Mouse (Mus musculus) liver, embryonic 14.5 days (tissue): ENCODE data around the gene Rplp0. TPM values are rescaled to one million over a fixed set of nuclear protein-coding genes. Genes with fewer than 3 reads are reported as not detected.

Experiments
- ATAC-seq: fragments of 200-750 bp; cut with Nextera tagmentation; 2 replicates; pipeline ENCODE4 v1.8.0; 2017; ENCODE audit warnings: moderate number of reproducible peaks, mild to moderate bottlenecking, moderate library complexity; ENCODE audit not compliant: insufficient read depth
- DNase-seq, 3 experiments: peaks; one replicate each; pipeline ENCODE4 v3.0.0-alpha.2; 2012 to 2013; ENCODE audit warnings: low read depth in 3 of 3, low spot score in 3 of 3
- H3K27ac ChIP-seq: fragments of 300-500 bp; sonication (generic); 2 replicates; pipeline ENCODE4 v1.5.1; 2014; ENCODE audit warnings: moderate library complexity, mild to moderate bottlenecking, control low read depth, inconsistent platforms
- H3K27me3 ChIP-seq: fragments of 300-500 bp; sonication (generic); 2 replicates; pipeline ENCODE4 v1.6.1; 2014; ENCODE audit warnings: mild to moderate bottlenecking, low read length, moderate library complexity; ENCODE audit not compliant: control insufficient read depth, insufficient read depth
- H3K36me3 ChIP-seq: fragments of 300-500 bp; sonication (generic); replicated peaks from 2 replicates; pipeline ENCODE4 v1.6.1; 2014; ENCODE audit warnings: low read depth; ENCODE audit not compliant: control insufficient read depth, insufficient read depth
- H3K4me1 ChIP-seq, 2 experiments: fragments of 200-500 bp in 1 of 2; fragments of 300-500 bp in 1 of 2; sonication (generic) in 1 of 2; replicated peaks; 2 replicates each; pipeline ENCODE4 v1.6.1; 2012 to 2014; ENCODE audit warnings: antibody characterized with exemption in 1 of 2, inconsistent platforms in 1 of 2, low read length in 1 of 2; ENCODE audit not compliant: control insufficient read depth in 2 of 2, insufficient read depth in 2 of 2
- H3K4me2 ChIP-seq: fragments of 300-500 bp; sonication (generic); 2 replicates; pipeline ENCODE4 v1.6.1; 2014; ENCODE audit warnings: low read depth, mild to moderate bottlenecking, control low read depth, moderate library complexity
- H3K4me3 ChIP-seq, 2 experiments: fragments of 200-500 bp in 1 of 2; fragments of 300-500 bp in 1 of 2; sonication (generic) in 1 of 2; 2 replicates each; pipeline ENCODE4 v1.5.1; 2012 to 2014; ENCODE audit warnings: low read depth in 2 of 2, low read length in 2 of 2, mild to moderate bottlenecking in 2 of 2, control low read depth in 1 of 2, inconsistent platforms in 1 of 2, moderate library complexity in 1 of 2; ENCODE audit not compliant: insufficient read depth in 1 of 2
- H3K9ac ChIP-seq: fragments of 300-500 bp; sonication (generic); replicated peaks from 2 replicates; pipeline ENCODE4 v1.6.1; 2014; ENCODE audit warnings: mild to moderate bottlenecking, control low read depth, moderate library complexity
- H3K9me3 ChIP-seq: fragments of 300-500 bp; sonication (generic); 2 replicates; pipeline ENCODE4 v1.6.1; 2016; ENCODE audit warnings: low read length, mixed read lengths; ENCODE audit not compliant: control insufficient read depth
- CTCF ChIP-seq: IDR thresholded peaks from 2 replicates; pipeline ENCODE4 v1.5.1; 2016; ENCODE audit warnings: antibody characterized with exemption, low read depth, control low read depth
- EP300 ChIP-seq: IDR thresholded peaks from 2 replicates; pipeline ENCODE4 v1.6.1; 2016; ENCODE audit warnings: antibody characterized with exemption, low read depth
- WGBS: fragments of 180-500 bp; shearing (Covaris S2); extraction: QIAGEN DNeasy Blood & Tissue Kit; methylation state at CpG from one replicate; pipeline ENCODE4 v1.1.7; 2014; ENCODE audit not compliant: insufficient replicate concordance; 5-methylcytosine and 5-hydroxymethylcytosine counted together
- polyA plus RNA-seq, 2 experiments: library from polyadenylated mRNA; depleted of rRNA in 1 of 2; stranded (reverse) in 1 of 2; unstranded in 1 of 2; fragments of >200 nt; fragmentation: Nextera tagmentation in 1 of 2; extraction: Ambion mirVana in 1 of 2; gene quantifications; 2 replicates each; pipeline versions ENCODE4 v1.2.1 to v1.2.3; 2012 to 2014

The Rplp0 gene
- polyA plus RNA-seq, 2 experiments: 1,503 to 2,132 TPM

- DNase-seq (no peak), ATAC-seq (no peak)
- H3K36me3 ChIP-seq: no peaks in the 10 kb centered on the region
- H3K9me3 ChIP-seq: no peaks in the 10 kb centered on the region
- H3K4me1 ChIP-seq: peaks cover 8 to 36% of the 10 kb centered on the region in 2 experiments; a peak in 3 of 4 replicates
- 54% methylated on average over 15 of the region's 15 CpGs for WGBS
- no peak overlapping the region for H3K27ac ChIP-seq
- no peak overlapping the region for H3K4me3 ChIP-seq
- TF ChIP-seq EP300 (no peak), CTCF (no peak)
- H3K4me2 ChIP-seq: no peak overlapping the region
- no peak overlapping the region for H3K9ac ChIP-seq
- H3K27me3 ChIP-seq: no peaks in the 10 kb centered on the region
Measured at GRCm38 (mm10) chr5:115522981-115523499, 36.2 kb upstream of the Rplp0 start.

DNA sequence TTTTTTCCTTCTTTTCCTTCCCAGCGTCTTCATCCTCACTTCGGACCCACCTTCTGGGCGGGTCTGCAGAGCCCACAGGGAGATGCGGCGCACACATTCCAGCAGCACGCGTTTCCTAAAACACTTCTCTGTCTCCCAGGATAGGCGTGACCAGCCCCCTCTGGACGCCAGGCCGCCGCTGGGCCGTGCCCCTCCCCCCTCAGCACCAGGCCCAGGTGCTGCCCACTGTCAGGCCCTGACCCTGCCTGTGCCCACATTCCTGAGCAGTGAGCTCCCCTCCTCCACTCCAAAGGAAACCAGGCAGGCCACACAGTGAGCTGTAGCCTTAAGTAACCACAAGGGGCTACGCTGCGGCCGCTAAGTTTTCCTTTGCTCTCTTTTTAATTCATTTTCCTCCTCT, 35.3 kb upstream of the Rplp0 start:
- Histone ChIP-seq H3K9ac (no peak overlapping the region), H3K4me1 (peaks cover 8 to 39% of the 10 kb centered on the region in 2 experiments; a peak in 3 of 4 replicates), H3K4me2 (no peak overlapping the region), H3K27me3 (no peaks in the 10 kb centered on the region), H3K27ac (no peak overlapping the region), H3K36me3 (no peaks in the 10 kb centered on the region), H3K4me3 (no peak overlapping the region), H3K9me3 (no peaks in the 10 kb centered on the region)
- ATAC-seq (no peak), DNase-seq (no peak)
- TF ChIP-seq EP300 (no peak), CTCF (no peak; the same call in 1 of the 2 replicates)
- 38% methylated on average over 15 of the region's 15 CpGs for WGBS

DNA sequence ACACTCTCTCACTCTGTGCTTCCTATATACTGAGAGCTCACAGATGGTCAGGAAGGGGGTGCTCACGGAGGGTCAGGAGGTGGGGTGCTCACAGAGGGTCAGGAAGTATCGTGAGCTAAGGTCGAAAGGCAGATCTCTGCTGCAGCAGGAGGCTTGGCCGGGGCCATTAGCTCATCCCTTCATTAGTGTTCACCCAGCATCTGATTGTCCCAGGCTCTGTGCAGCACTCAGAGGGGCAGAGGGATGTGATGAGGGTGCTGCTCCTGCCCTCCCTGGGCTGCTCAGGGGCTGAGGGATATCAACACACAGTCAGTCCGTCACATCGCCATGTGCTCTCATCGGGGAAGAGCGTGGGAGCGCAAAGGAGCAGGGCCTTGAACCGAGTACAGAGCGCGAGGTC, 34.8 kb upstream of the Rplp0 start:
- H3K4me3 ChIP-seq: no peak overlapping the region
- H3K4me2 ChIP-seq: no peak overlapping the region
- no peaks in the 10 kb centered on the region for H3K9me3 ChIP-seq
- 50% methylated on average over 12 of the region's 12 CpGs for WGBS
- H3K27me3 ChIP-seq: no peaks in the 10 kb centered on the region
- no peak overlapping the region for H3K27ac ChIP-seq
- TF ChIP-seq EP300 (no peak), CTCF (no peak)
- ATAC-seq (no peak), DNase-seq (no peak)
- no peaks in the 10 kb centered on the region for H3K36me3 ChIP-seq
- no peak overlapping the region for H3K9ac ChIP-seq
- H3K4me1 ChIP-seq: peaks cover 8 to 42% of the 10 kb centered on the region in 2 experiments; a peak in 3 of 4 replicates

DNA sequence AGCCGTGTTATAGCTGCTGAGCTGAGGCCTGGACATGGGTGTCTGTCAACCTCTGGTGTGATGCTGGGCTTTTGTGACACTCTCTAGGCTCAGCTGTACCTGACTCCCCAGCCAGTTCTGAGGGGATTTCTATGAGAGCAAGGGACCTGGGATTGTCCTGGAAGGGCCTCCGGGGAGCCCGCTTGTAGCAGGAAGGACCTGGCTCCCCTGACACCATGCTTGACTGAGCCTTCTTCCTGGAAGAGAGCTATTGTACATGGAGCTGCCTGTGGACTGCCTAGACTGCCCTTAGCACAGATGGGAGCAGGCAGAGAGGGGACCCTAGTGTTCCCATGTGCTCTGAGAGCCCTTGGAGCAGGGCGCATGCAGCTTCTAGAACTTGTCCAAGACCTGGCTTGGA, 33.9 kb upstream of the Rplp0 start:
- peaks cover 11 to 46% of the 10 kb centered on the region in 2 experiments for H3K4me1 ChIP-seq
- no peak overlapping the region for H3K4me2 ChIP-seq
- no peak overlapping the region for H3K9ac ChIP-seq
- TF ChIP-seq CTCF (no peak), EP300 (no peak)
- no peaks in the 10 kb centered on the region for H3K36me3 ChIP-seq
- ATAC-seq (no peak), DNase-seq (no peak)
- 74% methylated on average over 4 of the region's 4 CpGs for WGBS
- no peak overlapping the region for H3K4me3 ChIP-seq
- no peaks in the 10 kb centered on the region for H3K27me3 ChIP-seq
- H3K27ac ChIP-seq: no peak overlapping the region
- no peaks in the 10 kb centered on the region for H3K9me3 ChIP-seq

- Histone ChIP-seq H3K9ac (no peak overlapping the region), H3K27me3 (no peaks in the 10 kb centered on the region), H3K4me2 (no peak overlapping the region), H3K4me1 (peaks cover 16 to 46% of the 10 kb centered on the region in 2 experiments), H3K36me3 (no peaks in the 10 kb centered on the region), H3K9me3 (no peaks in the 10 kb centered on the region), H3K27ac (no peak overlapping the region), H3K4me3 (no peak overlapping the region)
- WGBS: 67% methylated on average over 9 of the region's 9 CpGs
- TF ChIP-seq EP300 (no peak), CTCF (no peak)
- ATAC-seq: no peak
- no peak for DNase-seq
Measured at GRCm38 (mm10) chr5:115525943-115526342, 33.3 kb upstream of the Rplp0 start.
